Mouse (Mus musculus) forebrain, embryonic 11.5 days (tissue): ENCODE results near the gene Scaf11. TPM values are rescaled to one million over a fixed set of nuclear protein-coding genes. Genes with fewer than 3 reads are reported as not detected.

ENCODE experiments used
- ATAC-seq: fragments of 200-750 bp; cut with Nextera tagmentation; replicated peaks from 2 replicates; pipeline ENCODE4 v1.8.0; 2017; ENCODE audit warnings: moderate TSS enrichment; ENCODE audit not compliant: low FRiP score
- DNase-seq: peaks from one replicate; pipeline ENCODE4 v3.0.0-alpha.2; 2017; ENCODE audit warnings: low spot score
- H3K27ac ChIP-seq: fragments of 300-500 bp; sonication (generic); 2 replicates; pipeline ENCODE4 v1.5.1; 2014; ENCODE audit warnings: low read depth, low read length
- H3K27me3 ChIP-seq: fragments of 300-500 bp; sonication (generic); 2 replicates; pipeline ENCODE4 v1.6.1; 2014; ENCODE audit warnings: mild to moderate bottlenecking, low read length, mixed read lengths; ENCODE audit not compliant: control insufficient read depth, insufficient read depth
- H3K36me3 ChIP-seq: fragments of 300-500 bp; sonication (generic); 2 replicates; pipeline ENCODE4 v1.6.1; 2014; ENCODE audit warnings: mild to moderate bottlenecking, low read length, moderate library complexity, mixed read lengths; ENCODE audit not compliant: control insufficient read depth, insufficient read depth
- H3K4me1 ChIP-seq: fragments of 300-500 bp; sonication (generic); replicated peaks from 2 replicates; pipeline ENCODE4 v1.6.1; 2014; ENCODE audit warnings: low read length, mixed read lengths; ENCODE audit not compliant: control insufficient read depth, insufficient read depth
- H3K4me2 ChIP-seq: fragments of 300-500 bp; sonication (generic); 2 replicates; pipeline ENCODE4 v1.6.1; 2014; ENCODE audit warnings: low read depth, mild to moderate bottlenecking, low read length, moderate library complexity, mixed read lengths; ENCODE audit not compliant: severe bottlenecking
- H3K4me3 ChIP-seq: fragments of 300-500 bp; sonication (generic); 2 replicates; pipeline ENCODE4 v1.5.1; 2014; ENCODE audit warnings: low read depth, low read length
- H3K9ac ChIP-seq: fragments of 300-500 bp; sonication (generic); 2 replicates; pipeline ENCODE4 v1.6.1; 2014; ENCODE audit warnings: low read length
- H3K9me3 ChIP-seq: fragments of 300-500 bp; sonication (generic); 2 replicates; pipeline ENCODE4 v1.6.1; 2016; ENCODE audit warnings: low read length, mixed read lengths; ENCODE audit not compliant: control insufficient read depth
- WGBS: fragments of 180-500 bp; shearing (Covaris S2); extraction: QIAGEN DNeasy Blood & Tissue Kit; methylation state at CpG from one replicate; pipeline ENCODE4 v1.1.7; 2014; 5-methylcytosine and 5-hydroxymethylcytosine counted together
- polyA plus RNA-seq: library from polyadenylated mRNA; unstranded; fragments of >200 nt; fragmentation: Nextera tagmentation; extraction: Ambion mirVana; gene quantifications from 2 replicates; pipeline ENCODE4 v1.2.1, GENCODE M21; 2014

Scaf11 gene
- polyA plus RNA-seq, 1 experiment from 2014 or later: 113 TPM

DNA sequence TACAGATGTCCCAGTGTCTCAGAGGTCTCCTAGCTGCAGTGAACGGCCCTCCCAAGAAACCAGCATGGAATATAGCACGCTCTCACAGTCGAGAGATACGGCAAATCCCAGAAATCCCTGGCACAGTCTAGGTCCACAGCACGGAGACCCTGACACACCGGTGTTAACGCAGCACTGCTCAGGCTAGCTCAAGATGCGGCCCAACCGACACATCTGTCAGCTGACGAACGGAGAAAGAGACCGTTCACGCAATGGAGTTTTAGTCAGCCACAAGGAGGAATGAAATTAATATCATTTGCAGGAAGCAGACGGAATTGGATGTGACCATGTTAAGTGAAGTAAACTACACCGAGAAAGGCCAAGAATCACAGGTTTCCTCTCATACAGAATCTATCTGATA lies 13.3 kb upstream of the Scaf11 start:
- H3K4me2 ChIP-seq: no peak overlapping the region
- no peaks in the 10 kb centered on the region for H3K9me3 ChIP-seq
- no peak for DNase-seq
- no peak overlapping the region for H3K4me3 ChIP-seq
- no peak overlapping the region for H3K9ac ChIP-seq
- H3K36me3 ChIP-seq: no peaks in the 10 kb centered on the region
- no peak for ATAC-seq
- 93% methylated on average over 15 of the region's 15 CpGs for WGBS
- no peaks in the 10 kb centered on the region for H3K27me3 ChIP-seq
- H3K27ac ChIP-seq: no peak overlapping the region
- H3K4me1 ChIP-seq: no peaks in the 10 kb centered on the region

DNA sequence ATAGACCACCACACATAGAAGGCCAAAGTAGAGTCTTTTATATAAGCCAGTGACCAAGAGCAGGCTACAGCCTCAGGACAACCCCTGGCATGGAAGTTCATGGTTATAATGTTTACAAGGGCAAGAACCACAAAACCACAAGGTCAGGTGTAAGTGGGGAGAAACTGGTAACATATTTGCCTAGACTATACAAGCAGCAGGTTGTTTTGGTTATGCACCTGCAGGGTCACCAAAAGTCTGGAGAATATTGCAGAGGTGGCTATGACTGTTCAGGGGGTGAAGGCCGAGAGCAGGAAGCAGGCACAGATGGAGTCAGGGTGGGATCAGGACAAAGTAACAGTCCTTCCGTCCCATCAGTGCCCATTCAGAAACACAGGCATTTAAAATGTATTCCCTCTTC lies 7.7 kb upstream of the Scaf11 start:
- DNase-seq (no peak), ATAC-seq (no peak)
- no peaks in the 10 kb centered on the region for H3K4me1 ChIP-seq
- H3K27me3 ChIP-seq: no peaks in the 10 kb centered on the region
- no peaks in the 10 kb centered on the region for H3K9me3 ChIP-seq
- no peak overlapping the region for H3K9ac ChIP-seq
- no peak overlapping the region for H3K4me2 ChIP-seq
- H3K4me3 ChIP-seq: no peak overlapping the region
- 91% methylated on average over 2 of the region's 2 CpGs for WGBS
- H3K27ac ChIP-seq: no peak overlapping the region
- H3K36me3 ChIP-seq: no peaks in the 10 kb centered on the region

DNA sequence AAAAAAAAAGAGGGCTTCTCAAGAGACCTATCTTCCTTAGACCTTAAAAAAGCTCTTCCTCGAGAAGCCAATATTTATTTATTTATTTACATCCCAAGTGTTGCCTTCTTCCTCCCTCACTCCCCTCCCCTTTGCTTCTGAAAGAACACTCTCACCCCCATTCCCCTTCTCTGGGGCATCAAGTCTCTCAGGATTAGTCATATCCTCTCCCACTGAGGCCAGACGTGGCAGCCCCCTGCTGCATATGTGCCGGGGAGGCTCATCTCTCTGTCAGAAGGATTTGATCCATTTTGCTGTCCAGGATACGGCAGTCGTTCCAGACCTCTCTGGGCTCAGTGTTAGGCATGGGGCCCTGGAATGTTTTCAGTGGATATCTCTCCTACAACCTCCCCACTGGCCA lies 7.2 kb upstream of the Scaf11 start:
- ATAC-seq: no peak
- Histone ChIP-seq H3K9me3 (no peaks in the 10 kb centered on the region), H3K4me1 (no peaks in the 10 kb centered on the region), H3K27ac (no peak overlapping the region), H3K36me3 (no peaks in the 10 kb centered on the region), H3K4me3 (no peak overlapping the region), H3K4me2 (no peak overlapping the region), H3K27me3 (no peaks in the 10 kb centered on the region), H3K9ac (no peak overlapping the region)
- no peak for DNase-seq
- 84% methylated on average over 5 of the region's 5 CpGs for WGBS

DNA sequence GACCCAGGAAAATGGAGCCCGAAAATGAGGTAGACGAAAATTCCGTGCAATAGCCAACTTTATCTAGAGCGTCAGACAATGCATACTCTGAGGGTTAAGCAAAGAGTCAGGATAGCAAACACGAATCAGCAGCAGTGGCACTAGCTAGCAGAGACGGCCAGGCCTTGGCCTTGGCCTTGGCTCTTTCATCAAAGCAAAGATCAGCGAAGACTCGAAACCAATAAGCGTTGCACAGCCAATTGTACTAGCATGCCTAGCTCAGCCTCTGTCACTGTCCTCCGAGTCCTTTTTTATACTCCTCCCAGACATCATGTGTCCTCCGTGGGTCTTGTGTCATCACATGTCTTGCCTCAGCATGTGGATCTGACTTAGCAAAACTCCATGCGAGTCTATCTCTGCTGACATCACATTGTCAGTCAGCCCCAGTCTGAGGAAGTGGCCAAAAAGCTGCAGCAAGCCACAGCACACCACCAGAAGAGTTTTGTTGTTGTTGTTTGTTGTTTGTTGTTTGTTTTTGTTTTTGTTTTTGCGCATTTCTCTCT lies 5.8 kb upstream of the Scaf11 start:
- WGBS: 95% methylated on average over 13 of the region's 13 CpGs
- no peaks in the 10 kb centered on the region for H3K36me3 ChIP-seq
- no peak overlapping the region for H3K4me3 ChIP-seq
- DNase-seq (no peak), ATAC-seq (no peak)
- no peak overlapping the region for H3K4me2 ChIP-seq
- H3K9me3 ChIP-seq: no peaks in the 10 kb centered on the region
- H3K9ac ChIP-seq: no peak overlapping the region
- no peak overlapping the region for H3K27ac ChIP-seq
- no peaks in the 10 kb centered on the region for H3K27me3 ChIP-seq
- no peaks in the 10 kb centered on the region for H3K4me1 ChIP-seq

DNA sequence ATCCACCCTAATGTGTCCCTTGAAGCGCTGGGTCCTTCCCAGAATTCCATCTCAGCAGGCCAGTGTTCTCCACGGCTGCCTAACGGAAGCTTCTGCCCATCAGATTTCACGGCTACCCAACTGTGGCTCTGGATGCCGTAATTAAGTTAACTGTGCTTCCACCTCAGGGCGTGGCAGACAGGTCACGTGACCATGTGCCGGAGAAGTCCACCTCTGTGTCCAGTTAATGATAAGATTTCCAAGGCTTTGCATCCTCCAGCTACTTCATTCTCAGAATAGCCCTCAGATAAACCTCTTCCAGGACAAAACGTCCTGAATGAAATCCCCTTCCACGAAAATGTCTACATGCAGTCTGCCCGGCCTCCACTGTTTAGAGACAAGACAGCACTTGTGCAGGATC lies 4.4 kb upstream of the Scaf11 start:
- Histone ChIP-seq H3K36me3 (no peaks in the 10 kb centered on the region), H3K4me3 (no peak overlapping the region), H3K27me3 (no peaks in the 10 kb centered on the region), H3K9me3 (no peaks in the 10 kb centered on the region), H3K9ac (no peak overlapping the region), H3K4me2 (no peak overlapping the region), H3K4me1 (no peaks in the 10 kb centered on the region), H3K27ac (no peak overlapping the region)
- WGBS: 88% methylated on average over 11 of the region's 11 CpGs
- ATAC-seq: no peak
- no peak for DNase-seq

DNA sequence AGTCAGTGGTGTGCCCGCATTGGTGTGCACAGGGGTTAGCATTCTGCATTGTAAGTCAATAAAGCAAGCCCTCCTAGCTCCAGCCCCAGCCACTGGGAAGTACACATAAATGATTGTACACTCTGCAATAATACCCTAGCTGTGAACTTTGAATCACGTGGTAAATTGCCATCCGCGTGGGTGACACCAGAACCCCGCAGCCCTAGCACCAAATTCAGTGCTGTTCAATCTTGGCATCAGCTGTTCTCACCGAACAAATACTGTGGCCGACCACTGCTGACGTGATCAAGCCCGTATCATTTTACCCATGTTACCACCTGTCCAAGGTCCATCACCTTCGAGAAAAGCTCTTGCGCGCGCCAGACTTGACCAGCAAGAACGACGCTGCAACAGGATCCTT lies 3.2 kb upstream of the Scaf11 start:
- no peak overlapping the region for H3K4me3 ChIP-seq
- ATAC-seq: no peak
- WGBS: 97% methylated on average over 15 of the region's 15 CpGs

DNA sequence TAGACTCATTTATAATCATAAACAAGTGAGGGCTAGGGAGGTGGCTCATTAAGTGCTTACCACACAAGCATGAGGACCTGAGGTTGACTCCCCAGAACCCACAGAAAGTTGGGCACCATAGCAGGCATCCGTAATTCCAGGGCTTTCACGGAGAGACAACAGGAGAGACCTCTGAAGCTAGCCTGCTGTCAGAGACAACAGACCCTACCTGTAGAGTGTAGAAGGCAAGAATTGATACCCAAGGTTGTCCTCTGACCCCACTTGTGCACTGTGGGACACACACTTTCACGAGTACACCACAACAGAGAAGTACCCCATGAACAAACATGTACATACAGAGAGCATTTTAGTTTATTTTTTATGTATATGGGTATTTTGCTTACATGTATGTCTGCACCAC lies 2.0 kb upstream of the Scaf11 start:
- DNase-seq (no peak), ATAC-seq (no peak)
- no peak overlapping the region for H3K9ac ChIP-seq
- no peaks in the 10 kb centered on the region for H3K27me3 ChIP-seq
- H3K4me2 ChIP-seq: no peak overlapping the region
- no peak overlapping the region for H3K4me3 ChIP-seq
- H3K4me1 ChIP-seq: no peaks in the 10 kb centered on the region
- 95% methylated on average over 3 of the region's 3 CpGs for WGBS
- no peak overlapping the region for H3K27ac ChIP-seq
- no peaks in the 10 kb centered on the region for H3K9me3 ChIP-seq
- no peaks in the 10 kb centered on the region for H3K36me3 ChIP-seq

More for the DNA sequence above, 3.2 kb upstream of the Scaf11 start:
- Histone ChIP-seq H3K4me1 (no peaks in the 10 kb centered on the region), H3K9ac (no peak overlapping the region), H3K9me3 (no peaks in the 10 kb centered on the region), H3K27me3 (no peaks in the 10 kb centered on the region), H3K4me2 (no peak overlapping the region), H3K36me3 (no peaks in the 10 kb centered on the region), H3K27ac (no peak overlapping the region)
- DNase-seq: no peak

DNA sequence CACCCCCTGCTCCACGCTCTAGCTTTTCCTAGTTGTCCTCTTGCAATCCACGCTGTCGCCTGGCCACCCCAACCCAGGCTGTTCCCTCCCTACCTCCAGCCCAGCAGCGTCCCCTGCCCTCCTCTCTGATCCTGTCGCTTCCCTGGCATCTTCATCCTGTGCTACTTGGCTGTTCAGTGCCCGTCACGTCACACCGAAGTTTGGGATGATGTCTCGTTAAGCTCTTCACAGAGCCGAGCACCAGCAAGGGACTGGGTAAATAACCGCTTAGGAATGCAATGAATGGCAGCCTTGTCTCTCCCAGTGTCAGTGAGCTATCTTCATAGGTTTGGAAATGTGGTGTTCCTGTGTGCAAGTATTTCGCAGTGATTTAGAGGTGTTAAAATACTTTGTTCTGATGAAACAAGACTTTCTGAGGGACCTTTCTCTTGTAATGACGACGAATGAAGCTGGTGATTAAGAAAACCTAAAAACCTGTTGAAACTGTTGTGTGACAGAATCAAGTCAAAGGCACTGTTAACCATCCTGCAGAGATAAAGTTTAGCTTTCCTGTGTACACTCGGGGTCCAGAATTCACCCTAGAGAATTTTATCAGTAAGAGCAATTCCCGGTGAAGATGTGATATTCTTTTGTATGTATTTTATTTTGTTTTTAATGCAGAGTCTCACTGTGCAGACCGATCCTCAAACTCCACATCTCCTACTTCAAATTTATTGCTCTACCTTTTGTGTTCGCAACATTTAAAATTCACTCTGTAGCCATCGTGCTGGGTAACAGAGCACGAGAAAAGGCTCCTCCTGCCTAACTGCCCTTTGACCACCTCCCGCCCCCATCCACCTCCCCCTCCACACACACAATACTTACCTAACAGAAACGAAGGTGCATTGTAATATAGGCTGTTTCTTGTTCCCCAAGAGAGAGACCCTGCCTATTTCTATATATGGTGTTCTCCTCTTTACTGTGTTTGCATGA lies 1.2 kb upstream of the Scaf11 start:
- Histone ChIP-seq H3K9me3 (no peaks in the 10 kb centered on the region), H3K4me2 (peak overlapping the region; percentile 85), H3K36me3 (no peaks in the 10 kb centered on the region), H3K4me1 (no peaks in the 10 kb centered on the region), H3K27me3 (no peaks in the 10 kb centered on the region), H3K4me3 (peak overlapping the region; percentile 93), H3K27ac (peak overlapping the region; percentile 83), H3K9ac (peak overlapping the region; percentile 80)
- ATAC-seq: peak; percentile 37
- no peak for DNase-seq
- WGBS: 17% methylated on average over 22 of the region's 22 CpGs

DNA sequence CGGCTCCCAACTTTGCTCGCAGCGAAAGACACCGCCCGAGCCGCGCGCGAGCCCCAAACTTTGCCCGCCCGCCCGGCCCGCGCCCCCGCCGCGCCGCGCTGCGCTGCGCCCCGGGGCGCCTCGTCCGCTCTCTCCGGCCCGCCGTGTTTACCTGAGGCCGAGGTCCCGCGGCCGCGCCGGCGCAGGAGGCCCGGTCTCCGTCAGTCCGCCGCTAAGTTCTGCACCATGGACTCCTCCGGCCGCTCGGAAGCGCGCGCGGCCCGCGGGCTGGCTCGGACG lies 253 bp downstream of the Scaf11 start:
- under 1% methylated on average over 37 of the region's 50 CpGs for WGBS
- H3K27me3 ChIP-seq: no peaks in the 10 kb centered on the region
- peak overlapping the region; percentile 93 for H3K4me3 ChIP-seq
- no peak for DNase-seq
- H3K4me2 ChIP-seq: peak overlapping the region; percentile 67
- peak overlapping the region; percentile 94 for H3K9ac ChIP-seq
- H3K9me3 ChIP-seq: no peaks in the 10 kb centered on the region
- H3K36me3 ChIP-seq: no peaks in the 10 kb centered on the region
- ATAC-seq: no peak
- H3K4me1 ChIP-seq: no peaks in the 10 kb centered on the region
- H3K27ac ChIP-seq: peak overlapping the region; percentile 97
